Mouse (Mus musculus) urinary bladder, postnatal 4 days (tissue): Measurements from ENCODE around the gene Esd.

Experiments used
- DNase-seq, 2 experiments: peaks; one replicate each; pipeline ENCODE4 v3.0.0; 2021 to 2022; ENCODE audit warnings: low spot score in 2 of 2

Gene Esd

DNA sequence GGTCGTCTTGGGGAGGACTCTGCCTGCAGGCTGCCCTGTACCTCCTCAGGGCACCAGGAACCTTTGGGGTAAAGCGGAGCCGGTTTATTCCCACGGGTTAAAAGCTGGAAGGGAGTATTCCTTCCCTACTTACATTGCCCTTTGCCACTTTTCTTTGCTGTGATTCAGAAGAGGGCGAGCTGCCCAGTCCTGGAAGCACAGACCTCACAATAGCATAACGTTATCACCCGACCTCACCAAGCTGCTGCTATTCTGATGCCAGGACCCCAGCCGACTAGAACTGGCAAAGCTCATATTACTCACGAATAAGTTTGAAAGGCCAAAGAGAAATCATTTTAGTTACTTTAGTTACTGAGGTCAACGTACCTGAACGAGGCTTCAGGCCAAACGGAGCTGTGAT lies 62.8 kb downstream of the Esd start:
- DNase-seq: no peak

DNA sequence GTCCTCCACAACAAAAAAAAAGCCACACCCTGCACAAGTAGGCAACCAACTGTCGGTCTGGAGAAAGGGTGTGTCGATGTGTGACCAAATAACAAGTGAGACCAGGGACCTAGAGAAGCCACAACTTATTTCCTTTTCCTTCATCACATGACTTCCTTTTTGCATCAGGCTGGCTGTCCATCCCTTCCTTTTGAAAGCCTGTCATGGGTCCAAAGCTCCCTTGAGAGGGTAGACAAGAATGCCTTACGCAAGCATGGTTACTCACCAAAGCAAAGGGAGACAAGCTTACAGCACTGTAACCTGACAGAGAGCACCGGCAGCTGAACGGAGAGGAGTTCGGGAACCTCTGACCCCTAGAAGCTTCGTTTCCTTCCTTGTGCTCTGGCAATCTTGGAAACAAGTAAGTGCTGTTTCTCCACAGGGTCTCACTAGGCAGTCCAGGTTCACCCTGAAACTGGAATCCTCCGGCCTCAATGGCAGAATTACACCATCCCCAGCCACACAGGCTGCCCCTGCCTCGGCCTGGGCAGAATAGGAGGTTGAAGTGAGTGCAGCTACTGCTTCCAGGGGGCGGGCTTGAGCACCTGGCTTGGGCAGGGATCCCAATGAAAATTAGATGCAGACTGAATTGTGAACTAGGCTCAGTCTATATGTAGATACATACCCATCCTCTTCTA lies 65.4 kb downstream of the Esd start:
- DNase-seq: no peak

GRCm38 (mm10) chr14:74798063-74798890 lies 66.2 kb downstream of the Esd start:
- DNase-seq: no peak
